Mouse (Mus musculus) C2C12 (cell line): ENCODE data around the gene Ppp1r36.

ENCODE experiments used
- CTCF ChIP-seq: IDR thresholded peaks from one replicate; pipeline ENCODE4 v1.5.1; 2011; ENCODE audit not compliant: control insufficient read depth, insufficient read depth, insufficient read length
- MAX ChIP-seq: IDR thresholded peaks from one replicate; pipeline ENCODE4 v1.6.1; 2011; ENCODE audit warnings: mild to moderate bottlenecking, control low read depth

DNA sequence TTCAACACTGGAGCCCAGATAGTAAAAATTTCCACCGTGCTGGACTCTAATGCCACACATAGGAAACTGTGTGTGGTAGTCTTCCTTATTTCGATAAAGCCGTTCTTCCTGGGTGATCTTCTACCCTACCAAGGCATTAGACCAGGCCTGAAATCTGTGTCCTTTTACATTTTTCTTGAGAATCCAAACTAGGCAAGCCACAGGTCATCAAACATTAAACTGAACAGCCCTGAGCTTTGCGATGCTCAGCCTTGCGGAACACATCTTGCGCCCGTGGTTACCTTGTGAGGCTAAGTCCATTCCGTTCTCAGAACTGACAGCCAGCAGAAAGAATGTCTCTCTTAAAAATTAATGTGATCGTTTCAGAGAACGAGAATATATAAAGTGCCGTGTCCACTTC, 28.9 kb downstream of the Ppp1r36 start:
- no peak for TF ChIP-seq CTCF
- no peak for TF ChIP-seq MAX
